Mouse (Mus musculus) cerebellum, postnatal 25 days (tissue): Measurements from ENCODE around the gene Prkcd.

Experiments
- DNase-seq, 2 experiments: peaks; one replicate each; pipeline ENCODE4 v3.0.0; 2021; ENCODE audit warnings: mixed read lengths in 2 of 2

The Prkcd gene

DNA sequence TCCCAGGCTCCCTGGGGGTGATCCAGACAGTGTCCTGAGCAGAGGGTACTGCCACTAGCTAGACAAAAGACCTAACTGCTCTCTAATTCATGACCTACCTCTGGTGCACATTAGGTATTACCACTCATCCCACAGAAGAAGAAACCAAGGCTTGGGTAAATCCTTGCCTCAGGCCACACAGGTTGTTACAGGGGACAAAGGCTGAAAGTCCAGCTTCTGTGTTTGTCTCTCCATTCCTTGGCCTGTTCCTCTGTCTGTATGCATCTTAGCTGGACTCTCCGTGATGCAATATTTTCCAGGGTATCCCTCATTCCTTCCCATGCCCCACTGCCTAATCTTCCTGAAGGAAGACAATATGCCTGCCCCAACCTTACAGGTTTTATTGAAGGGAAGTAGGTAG, 8.4 kb upstream of the Prkcd start:
- DNase-seq = no peak

DNA sequence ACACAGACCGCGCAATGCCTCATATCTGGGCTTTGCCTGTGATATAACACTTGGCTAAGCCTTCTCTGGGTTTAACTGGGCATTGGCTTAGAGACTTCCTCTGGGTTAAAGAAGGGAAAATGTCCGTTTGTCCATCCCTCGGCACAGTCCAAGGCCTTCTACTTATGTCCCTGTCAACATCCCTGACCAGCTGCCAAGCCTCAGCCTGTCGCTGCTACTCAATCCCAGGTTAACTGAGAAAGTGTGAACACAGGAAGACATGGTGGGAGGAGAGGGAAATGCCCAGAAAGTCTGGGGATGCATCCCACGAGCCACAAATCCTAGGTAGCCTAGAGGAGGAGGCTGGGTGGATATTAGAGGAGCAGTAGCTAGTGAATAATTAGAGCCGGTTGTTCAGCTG, 7.7 kb upstream of the Prkcd start:
- no peak for DNase-seq

DNA sequence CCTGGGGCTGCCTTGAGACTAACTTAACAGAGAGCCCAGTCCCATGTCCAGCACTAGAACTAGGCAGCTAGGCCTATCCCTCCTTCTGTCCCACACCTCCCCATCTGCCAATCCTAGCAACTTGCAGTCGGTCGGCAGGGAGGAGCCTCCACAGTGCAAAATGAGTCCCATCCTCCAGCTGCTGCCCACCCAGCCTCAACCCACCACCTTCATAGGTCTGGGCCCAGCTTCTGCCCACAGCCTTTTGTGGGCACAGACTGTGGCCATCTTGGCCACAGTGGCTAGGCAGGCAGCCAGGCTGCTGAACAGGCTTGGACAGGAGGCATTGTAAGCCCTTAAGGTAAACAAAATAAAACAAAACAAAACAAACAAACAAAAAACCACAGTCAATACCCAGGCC, 5.8 kb upstream of the Prkcd start:
- peak in 1 of 2 experiments; percentile 49 for DNase-seq

DNA sequence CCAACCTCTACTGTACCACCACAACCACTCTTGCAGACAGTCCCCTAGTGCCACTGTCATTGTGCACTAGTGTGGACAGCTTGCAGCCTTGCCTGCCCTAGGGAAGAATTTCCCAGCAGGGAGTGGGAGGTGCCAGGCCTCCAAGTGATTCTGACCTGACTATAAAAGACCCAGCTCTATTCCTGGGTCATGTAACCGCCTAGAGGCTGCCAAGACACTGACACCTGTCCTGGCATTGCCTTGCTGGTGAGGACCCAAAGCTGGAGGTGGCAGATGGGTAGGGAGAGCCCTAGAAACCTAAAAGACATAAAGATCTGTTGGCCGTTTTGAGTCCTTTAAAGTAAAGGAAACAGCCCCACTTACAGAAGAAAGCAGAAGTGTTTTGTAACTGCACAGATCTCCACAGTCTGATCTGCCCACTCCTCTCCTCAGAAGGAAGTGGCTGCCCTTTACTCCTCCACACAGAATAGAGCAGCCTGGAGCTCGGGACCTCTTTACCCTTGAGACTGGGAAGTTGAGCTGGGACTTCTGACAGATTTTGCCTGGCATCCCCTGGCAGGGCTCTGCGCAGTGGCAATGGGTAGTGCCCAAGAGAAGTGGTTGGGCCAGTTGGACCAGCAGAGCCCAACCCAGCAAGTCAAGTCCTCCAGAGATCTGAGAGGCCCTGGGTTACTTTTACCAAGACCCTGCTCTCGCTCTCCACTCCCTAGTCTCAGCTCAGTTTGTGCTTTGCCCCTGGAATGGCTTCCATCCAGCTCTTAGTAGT, 5.0 kb upstream of the Prkcd start:
- DNase-seq = peak; percentile 59 to 60

DNA sequence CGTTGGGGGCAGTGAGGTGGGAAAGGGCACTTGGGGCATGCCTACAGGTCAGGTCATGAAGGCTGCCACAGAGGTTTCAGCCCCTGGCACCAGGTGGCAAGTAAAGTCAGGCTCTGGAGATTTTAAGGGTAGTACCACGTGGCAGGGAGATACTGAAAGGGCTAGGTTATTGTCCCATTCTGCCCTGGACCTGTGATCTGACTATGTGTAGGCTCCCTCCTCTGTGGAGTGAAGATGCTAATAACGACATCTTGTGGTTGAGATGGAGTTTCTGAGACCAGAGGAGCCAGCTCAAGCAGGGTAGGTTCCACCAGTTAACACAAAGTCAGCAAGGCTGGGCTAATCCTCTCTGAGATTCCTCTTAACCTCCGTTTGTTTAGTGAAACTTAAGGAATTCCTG, 3.8 kb upstream of the Prkcd start:
- no peak for DNase-seq

DNA sequence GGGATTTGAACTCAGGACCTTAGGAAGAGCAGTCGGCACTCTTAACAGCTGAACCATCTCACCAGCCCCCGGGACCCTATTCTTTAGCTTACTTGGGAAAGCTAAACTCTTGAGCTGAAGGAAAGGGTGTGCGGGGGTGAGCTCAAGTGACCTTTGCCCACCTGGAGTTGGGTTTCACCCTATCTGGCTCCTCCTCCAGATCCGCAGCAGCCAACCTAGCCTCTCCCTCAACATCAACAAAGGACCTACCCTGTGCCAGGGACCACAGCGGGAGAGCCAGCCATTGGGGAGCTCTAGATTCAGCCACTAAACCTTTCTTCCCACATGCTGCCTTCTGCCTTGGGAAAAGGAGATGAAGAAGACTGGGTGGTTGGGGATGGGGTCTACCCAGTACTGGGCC, 2.2 kb upstream of the Prkcd start:
- DNase-seq = no peak

DNA sequence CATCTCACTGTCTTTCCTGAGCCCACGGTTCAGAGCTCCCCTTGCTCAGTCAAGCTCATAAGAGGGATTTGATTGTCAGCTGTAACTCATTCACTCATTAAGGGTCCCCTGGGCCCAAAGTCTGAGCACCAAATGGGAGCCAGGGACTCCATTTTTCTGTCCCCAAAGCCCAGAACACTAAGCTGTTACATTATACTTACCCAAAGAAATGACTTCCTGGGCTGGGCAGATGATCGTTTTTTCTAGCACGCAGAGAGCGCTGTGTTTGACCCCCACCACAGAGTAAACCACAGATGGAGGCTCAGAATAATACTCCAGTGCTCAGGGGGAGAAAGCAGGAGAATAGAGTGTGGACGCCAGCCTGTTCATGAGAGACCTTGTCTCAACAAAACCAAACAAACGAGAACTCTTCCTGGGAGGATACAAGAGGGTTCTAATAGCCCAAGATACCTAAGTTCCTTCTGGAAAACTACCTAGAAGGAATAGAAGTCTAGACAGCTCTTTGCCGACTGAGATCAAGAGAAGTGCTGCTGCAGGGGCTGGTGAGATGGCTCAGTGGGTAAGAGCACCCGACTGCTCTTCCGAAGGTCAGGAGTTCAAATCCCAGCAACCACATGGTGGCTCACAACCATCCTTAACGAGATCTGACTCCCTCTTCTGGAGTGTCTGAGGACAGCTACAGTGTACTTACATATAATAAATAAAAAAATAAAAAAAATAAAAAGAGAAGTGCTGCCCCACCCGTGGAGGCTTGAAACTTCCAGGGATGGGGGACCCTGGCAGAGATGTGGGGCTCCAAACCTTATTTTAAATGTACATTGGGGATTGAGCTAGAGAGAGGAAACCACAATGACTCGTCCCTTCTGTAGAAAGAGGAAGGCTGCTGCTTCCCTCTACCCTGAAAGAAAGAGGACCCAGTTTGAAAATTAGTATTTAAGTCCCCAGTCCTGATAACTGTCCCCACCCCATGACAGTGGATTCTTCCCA, 1.0 kb upstream of the Prkcd start:
- DNase-seq = no peak

DNA sequence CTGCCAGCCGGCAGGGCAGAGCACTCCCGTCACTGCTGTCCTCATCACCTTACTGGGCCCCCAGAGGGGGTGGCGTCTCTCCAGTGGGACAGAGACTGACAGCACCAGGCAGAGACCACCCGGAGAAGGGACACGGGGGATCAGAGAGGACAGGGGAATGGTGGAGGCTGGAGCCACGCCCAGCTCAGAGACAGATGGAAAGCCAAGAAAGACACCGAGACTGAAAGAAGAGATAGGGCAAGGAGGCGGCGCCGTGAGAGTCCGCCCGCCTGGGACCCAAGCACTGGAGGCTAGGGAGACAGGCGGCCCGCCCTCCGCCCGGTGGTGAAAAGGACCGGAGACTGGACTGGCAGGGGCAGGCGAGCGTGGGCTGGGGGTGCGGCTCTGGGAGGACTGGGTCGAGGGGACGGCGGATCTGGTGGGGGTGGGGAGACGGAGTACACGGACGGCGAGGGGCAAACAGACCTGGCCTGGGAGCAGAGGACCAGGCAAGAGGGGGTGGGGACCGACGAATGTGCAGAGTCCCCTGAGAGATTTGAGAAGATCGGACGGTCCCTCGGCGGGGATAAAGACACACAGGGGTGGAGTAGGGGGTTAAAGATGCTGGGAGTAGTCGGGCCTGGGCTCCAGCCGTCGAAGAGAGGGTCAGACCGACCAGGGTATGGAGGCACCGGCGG, 741 bp downstream of the Prkcd start:
- peak in 1 of 2 experiments; percentile 39 for DNase-seq

DNA sequence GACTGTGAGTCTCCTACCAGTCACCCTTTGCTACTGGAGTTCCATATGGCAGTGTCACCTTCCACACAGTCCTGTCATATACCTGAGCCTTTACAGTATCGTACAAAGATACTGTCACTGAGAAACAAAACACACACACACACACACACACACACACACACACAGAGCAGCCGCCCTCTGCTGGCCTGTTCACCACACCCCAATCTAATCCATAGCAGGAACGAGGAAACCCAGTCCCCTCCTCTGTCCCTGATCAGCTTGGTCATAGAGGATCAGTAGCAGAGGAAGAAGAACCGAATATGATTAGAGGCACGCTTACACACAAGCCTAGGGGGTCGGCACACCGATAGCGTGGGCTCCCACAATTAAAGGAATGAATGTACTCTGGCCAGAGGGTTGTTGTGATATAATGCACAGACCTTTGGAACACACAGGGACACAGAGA, 1.7 kb downstream of the Prkcd start:
- no peak for DNase-seq

DNA sequence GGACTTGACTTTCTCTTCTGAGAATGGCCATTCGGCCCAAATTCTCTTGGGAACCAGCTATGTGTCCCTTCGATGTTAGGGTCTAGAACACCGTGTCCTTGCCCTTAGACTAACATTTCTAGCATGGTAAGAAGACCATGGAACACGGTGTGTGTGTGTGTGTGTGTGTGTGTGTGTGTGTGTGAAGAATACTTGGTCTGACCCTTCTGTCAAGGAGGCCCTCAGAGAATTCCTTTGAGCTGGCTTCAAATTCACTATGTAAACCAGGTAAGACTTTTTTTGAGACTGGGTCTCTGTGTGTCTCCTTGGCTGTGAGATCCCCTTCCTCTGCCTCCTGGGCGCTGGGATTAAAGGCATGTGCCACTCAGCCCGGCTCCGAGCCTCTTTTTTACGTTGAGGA, 3.5 kb downstream of the Prkcd start:
- DNase-seq = no peak

DNA sequence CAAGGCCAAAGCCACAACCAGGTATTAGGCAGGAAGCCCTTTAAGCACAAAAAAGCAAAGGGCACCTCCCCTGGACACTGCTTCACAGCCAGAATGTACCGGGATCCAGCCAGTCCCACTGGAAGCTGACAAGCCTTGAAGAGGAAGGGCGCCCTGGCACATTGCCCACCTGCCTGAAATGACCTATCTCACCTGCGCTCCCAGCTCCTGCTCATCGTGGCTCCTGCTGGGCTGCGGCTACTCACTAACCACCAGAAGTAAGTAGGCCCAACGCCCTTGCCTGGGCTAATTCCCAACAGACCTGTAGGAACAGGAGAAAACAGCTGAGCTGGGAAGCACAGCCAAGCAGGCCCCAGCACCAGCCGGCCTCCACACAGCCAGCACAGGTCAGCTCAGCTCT, 3.9 kb downstream of the Prkcd start:
- DNase-seq = peak; percentile 55 to 66

DNA sequence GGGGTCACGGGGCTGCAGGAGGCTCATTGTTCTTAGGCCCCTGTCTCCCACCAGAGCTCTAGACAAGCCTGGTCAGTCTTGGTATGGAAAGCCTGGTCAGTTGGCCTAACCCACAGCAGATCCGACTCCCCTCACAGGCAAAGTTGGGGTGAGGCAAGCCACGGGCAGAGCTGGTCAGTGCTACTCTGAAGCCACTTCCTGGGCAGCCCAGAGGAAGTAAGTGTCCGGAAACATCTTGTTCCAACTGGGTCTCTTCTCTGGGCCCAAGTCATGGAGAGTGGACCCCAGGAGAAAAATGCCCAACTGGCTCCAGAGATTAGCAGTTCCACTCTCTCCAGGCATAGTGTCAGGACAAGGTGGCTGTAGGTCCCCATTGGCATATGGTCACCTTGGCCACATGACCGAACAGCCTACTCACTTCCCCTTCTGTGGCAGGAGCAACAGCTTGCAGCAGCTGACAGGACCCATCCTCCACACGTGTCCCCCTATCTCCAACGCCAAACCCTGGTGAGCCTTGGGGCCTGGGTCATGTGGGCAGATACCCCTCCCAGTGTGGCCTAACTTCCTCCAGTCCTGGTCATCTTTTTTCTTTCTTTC, 5.9 kb downstream of the Prkcd start:
- DNase-seq = peak; percentile 67 to 72

DNA sequence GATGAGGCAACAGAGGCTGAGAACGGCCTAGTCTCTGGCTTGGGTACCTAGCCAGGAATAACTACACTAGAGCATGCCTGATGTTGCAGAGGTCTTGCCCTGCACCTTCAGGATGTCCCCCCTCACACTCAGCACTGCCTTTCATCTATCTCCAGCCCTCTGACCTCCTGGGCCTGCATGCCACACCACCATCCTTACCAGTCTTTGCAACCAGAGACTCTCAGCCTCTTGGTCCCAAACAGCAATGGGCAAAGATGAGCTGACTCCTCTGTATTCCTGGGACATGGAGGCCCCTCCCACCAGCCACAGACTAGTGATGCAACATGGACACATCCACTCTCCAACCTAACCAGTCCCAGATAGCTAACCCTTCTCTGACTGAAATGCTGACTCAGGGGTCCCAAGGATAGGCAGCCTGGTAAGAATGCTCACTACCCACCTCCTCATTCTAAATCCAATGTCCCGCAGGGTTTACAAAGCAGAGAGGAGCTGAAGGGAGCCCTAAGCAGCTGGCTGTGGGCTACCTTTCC, 7.2 kb downstream of the Prkcd start:
- DNase-seq = no peak

DNA sequence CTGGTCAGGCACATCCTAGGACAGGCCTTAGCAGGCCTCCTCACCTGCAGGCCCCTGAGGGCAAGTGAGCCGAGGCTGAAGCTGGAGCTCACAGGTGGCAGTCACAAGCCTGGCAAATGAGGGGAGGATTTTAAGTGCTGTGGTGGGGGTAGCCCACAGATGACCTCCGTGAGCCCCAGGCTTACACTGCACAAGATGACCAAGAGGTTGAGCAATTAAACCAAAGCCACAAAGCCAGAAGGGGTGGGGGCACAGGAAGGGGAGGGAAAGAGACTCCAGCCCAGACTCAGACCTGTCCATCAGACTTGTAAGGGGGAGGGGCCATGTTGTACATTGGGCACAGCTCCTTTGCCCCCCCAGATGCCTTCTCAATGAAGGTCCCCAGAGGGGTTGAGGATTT, 9.3 kb downstream of the Prkcd start:
- no peak for DNase-seq

DNA sequence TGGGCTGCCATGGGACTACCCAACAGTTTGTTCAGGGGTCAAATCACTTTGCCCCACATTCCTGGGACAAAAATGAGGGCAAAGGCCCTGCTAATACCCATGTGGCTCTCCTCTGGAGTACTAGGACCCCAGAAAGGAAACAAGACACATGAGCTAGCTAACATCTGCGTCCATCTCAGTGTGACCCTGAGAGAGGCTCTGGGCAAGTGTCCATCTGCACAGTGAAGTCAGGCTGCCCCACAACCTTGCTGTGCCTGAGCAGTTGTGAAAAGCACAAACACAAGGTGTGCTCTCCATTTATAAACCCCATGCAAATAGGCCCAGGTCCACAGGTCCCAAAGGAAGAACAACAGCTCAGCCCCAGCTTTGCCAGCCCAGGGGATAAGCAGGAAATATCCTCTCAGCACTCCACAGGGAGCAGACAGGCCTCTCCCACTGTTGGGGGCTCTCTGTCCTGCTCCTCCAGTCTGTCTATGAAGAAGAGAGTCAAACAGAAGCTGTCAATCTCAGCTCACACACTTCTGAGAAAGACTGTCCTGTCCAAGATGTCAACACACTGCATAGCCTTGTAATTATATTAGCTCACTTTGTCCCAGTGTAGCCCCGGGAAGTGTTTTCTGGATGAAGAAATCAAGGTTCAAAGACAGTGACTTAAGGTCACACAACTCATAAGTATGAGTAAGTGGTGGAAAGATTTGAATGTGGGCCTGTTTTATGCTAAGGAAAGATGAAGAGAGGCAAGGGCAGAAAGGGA, 12.9 kb downstream of the Prkcd start:
- DNase-seq = no peak

DNA sequence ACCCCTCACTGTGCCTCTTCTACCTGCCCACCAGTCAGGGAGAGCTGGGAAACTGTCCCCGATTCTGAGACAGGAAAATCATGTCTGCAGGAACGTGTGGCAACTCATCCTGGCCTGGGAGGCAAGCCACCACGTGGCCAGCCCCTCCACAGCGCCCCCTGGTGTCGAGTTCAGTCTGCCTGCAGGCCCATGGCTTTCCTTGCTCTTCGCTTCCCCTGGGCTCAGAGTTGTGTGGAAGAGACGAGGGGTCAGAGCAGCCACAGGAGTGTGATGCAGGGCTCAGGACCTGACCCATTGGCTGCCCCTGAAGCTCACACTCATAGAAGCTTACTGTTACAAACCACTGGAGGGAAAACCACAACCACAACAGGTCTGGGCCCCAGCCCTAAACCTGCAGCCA, 13.5 kb downstream of the Prkcd start:
- peak; percentile 71 to 85 for DNase-seq

DNA sequence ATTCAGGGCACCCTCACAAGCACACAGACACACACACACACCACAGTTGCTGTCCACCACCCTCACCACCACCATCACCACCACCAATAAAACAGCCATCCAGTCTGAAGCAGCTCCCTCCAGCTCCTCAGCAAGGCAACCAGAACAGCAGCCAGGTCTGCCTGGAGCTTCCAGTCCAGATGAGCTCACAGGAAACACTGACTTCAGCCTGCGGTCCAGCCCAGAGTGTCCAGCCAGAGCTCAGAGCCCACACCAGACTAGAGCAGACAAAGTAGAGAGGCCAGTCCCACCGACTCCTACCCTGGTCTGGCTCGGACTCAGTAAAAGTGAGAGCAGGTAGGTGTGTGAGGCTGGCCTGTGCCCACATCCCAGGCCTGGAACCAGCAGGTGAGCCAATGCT, 15.1 kb downstream of the Prkcd start:
- DNase-seq = no peak

DNA sequence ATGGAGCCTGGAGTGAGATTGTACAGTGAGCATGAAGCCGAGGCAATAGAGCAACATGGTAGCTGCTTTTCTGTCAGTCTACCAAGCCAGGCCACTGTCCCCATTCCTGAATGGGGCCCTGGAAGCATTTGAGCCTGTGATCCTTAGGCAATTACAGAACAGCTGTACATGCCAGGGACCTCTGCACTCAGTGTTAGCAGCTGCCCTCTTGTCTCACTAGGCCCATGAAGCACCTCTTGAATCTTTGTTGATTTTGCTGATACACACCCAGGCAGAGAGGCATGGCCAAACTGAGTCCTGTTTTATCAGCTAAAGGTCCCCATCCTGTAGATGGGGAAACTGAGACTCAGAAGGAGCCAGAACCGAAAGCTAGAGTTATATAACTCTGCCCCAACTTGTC, 15.7 kb downstream of the Prkcd start:
- no peak for DNase-seq

DNA sequence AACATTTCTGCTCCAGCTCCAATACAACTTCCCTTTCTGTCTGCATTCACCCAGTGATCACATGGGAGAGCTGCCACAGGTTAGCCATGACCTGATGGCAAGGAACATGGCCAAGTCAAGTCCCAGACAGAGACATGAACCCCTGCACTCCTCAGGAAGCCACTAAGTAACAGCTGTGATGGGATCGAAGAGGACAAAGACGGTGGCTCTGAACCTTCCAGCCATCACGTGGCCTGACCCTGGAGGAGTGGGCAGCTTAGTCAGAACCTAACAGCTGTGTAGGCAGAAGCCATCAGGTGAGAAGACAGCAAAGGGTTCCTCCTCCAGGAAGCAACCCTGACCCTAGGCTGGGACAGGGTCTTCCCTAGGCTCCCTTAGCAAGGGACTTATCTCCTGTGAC, 16.5 kb downstream of the Prkcd start:
- no peak for DNase-seq

DNA sequence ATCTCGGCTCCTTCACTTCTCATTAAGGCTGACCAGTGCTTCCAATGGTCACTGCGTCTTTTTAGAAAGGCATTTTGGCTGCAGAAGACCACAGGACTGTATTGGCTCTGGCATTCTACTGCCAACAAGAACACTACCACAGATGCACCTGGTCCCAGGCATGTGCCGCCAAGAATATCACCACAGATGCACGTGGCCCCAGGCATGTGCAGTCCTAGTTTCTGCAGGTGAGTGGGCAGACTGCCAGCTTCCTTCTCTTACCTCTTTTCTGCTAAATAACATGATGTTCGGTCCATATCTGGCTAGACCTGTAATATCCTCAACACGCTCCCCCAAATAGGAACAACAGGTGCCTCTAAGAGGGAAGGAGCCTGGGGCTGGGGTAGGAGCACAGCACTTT, 17.8 kb downstream of the Prkcd start:
- DNase-seq = peak in 1 of 2 experiments; percentile 60

DNA sequence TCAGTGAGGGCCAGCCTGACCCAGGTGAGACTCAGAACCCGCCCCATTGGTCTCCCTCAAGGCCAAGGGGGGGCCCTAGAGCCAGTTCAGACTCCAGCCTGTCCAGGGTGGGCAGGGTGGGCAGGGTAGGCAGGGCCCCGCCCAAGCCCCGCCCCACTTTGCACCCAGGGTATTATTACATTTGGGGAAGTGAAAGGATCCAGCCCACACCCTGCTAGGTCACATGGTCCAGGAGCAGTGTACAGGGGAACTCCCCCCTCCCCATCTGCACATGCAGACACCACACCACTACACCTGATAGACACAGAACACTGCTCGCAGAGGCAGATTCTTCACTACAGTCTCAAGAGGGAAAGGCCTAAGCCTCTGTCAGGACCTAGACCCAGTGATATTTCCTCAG, 18.3 kb downstream of the Prkcd start:
- no peak for DNase-seq

DNA sequence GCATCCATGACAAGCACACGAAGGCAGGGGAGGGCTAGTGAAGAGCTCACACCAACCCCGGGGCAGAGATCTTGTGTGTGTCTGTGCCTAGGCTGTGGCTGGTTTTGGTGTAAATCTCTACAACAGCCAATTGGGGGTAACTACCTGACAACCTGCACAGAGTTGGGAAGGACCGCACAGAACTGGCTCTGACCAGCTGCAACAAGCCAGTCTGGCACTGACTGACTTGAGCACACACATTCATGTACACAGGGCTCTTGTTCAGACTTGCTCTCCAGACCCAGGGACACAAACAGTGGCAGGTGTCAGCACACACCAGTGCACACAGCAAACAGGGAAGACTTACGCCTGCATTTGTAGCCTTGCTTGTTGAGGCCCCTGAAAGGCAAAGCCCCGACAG, 19.2 kb downstream of the Prkcd start:
- no peak for DNase-seq
